16 mouse cellular contexts compared by ENCODE assay signal in the genomic region with DNA sequence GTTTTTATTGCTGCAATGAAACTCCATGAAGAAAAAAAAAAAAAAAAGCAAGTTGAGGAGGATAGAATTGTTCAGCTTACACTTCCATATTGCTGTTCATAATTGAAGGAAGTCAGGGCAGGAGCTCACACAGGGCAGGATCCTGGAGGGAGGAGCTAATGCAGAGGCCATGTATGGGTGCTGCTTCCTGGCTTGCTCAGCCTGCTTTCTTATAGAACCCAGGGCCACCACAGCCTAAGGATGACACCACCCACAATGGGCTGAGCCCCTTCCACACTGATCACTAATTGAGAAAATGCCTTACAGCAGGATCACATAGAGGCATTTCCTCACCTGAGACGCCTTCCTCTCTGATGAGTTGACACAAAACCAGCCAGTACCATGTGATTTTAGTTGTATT.
"Had no signal": no experiment of that assay in that cellular context is flagged by ENCODE, and none has a peak within 500 bp of the region (broad histone marks: within the 10 kb centered on the region; RNA-seq: fewer than 3 reads in every experiment).

No protein-coding gene starts in this region.

- H3K36me3 ChIP-seq: neural tube, embryonic 13.5 days; neural tube, embryonic 15.5 days; stomach, embryonic 15.5 days had no signal

- H3K4me3 ChIP-seq: neural tube, embryonic 13.5 days; neural tube, embryonic 15.5 days; stomach, embryonic 15.5 days had no signal

- H3K4me2 ChIP-seq: neural tube, embryonic 13.5 days; neural tube, embryonic 15.5 days; stomach, embryonic 15.5 days had no signal

- DNase-seq: retina, postnatal 1 day; right cerebral cortex, adult 18-20 months; right cerebral cortex, postnatal 14 days; right cerebral cortex, postnatal 25 days; right cerebral cortex, postnatal 4 days; spleen, adult 18-20 months; thymus, adult 18-20 months; thymus, adult 2 months; thymus, postnatal 14 days; thymus, postnatal 25 days; thymus, postnatal 36 days; thymus, postnatal 4 days had no signal

- H3K9ac ChIP-seq: neural tube, embryonic 13.5 days; neural tube, embryonic 15.5 days; stomach, embryonic 15.5 days had no signal

- H3K27ac ChIP-seq: neural tube, embryonic 13.5 days; neural tube, embryonic 15.5 days; stomach, embryonic 15.5 days; stomach, postnatal 0 days had no signal

- H3K4me1 ChIP-seq: neural tube, embryonic 13.5 days; neural tube, embryonic 15.5 days; stomach, embryonic 15.5 days had no signal

- H3K9me3 ChIP-seq: neural tube, embryonic 13.5 days; neural tube, embryonic 15.5 days; stomach, embryonic 15.5 days had no signal

- H3K27me3 ChIP-seq: neural tube, embryonic 13.5 days; neural tube, embryonic 15.5 days; stomach, embryonic 15.5 days had no signal
